Mouse (Mus musculus): Measurements from ENCODE around the gene Nrm.
"Not testable (repeated sequence)": the region's sequence is repeated elsewhere in the genome, so short reads cannot be mapped to it uniquely, and the experiment has no call there.

The Nrm gene

DNA sequence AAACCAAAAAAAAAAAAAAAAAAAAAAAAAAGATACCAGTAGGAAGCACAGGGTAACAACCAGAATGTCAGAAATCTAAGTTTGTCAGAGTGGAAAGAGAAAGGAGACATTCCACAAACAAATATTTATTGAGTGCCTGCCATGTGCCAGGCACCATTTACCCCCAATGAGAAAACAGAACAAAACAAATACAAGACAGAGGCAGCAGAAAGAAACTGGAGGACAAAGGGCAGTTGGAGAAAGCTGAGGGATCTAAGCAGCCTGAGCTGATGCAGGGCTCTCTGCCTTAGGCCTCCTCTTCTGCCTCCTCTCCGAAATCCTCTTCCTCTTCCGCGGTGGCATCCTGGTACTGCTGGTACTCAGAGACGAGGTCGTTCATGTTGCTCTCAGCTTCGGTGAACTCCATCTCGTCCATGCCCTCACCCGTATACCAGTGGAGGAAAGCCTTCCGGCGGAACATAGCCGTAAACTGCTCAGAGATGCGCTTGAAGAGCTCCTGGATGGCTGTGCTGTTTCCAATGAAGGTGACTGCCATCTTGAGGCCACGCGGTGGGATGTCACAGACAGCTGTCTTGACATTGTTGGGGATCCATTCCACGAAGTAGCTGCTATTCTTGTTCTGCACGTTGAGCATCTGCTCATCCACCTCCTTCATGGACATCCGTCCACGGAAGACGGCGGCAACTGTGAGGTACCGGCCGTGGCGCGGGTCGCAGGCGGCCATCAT is 26.3 kb upstream of the Nrm start:
- DNase-seq (ENCODE audit: low read depth, low spot score): no peak

DNA sequence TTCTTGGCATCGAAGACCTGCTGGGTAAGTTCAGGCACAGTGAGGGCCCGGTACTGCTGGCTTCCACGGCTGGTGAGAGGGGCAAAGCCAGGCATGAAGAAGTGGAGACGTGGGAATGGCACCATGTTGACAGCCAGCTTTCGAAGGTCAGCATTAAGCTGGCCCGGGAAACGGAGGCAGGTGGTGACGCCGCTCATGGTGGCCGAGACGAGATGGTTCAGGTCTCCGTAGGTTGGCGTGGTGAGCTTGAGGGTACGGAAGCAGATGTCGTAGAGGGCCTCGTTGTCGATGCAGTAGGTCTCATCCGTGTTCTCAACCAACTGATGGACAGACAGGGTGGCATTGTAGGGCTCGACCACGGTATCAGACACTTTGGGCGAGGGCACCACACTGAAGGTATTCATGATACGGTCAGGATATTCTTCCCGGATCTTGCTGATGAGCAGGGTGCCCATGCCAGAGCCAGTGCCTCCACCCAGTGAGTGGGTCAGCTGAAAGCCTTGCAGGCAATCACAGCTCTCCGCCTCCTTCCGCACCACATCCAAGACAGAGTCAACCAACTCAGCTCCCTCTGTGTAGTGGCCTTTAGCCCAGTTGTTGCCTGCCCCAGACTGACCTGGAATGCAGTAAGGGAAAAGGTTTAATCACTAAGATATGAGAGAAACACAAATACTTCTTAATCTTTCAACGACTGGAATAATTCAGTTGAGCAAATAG is 25.5 kb upstream of the Nrm start:
- no peak for DNase-seq (ENCODE audit: low read depth, low spot score)

DNA sequence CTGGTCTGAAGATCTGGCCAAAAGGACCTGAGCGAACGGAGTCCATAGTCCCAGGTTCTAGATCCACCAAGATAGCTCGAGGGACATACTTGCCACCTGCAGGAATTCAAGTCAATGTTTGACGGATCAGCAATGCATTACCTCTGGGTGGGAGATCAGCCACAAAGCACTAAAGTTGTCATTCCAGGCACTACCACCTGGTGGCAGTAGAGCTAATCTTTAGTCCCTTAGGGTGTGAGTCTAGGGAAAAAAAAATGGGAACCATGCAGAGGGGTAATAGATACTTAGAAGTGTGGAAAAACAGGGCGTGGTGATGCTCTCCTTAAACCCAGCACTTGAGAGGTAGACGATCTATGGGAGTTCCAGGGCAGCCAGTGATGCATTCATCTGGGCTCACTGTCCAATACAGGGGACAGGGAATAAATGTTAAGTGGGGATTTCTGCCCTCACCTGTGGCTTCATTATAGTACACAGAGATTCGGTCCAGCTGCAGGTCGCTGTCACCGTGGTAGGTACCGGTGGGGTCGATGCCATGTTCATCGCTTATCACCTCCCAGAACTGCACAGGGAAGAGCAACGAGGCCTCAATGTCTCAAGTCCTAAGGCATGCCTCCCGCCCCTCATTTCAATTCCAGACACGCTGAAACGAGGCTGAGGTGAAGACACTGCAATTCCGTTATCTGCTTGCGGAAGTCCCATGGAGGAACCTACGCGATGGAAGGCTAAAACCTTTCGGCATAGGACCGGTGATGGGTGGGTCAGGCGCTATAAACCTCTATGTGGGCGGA is 24.7 kb upstream of the Nrm start:
- no peak for DNase-seq (ENCODE audit: low read depth, low spot score)

DNA sequence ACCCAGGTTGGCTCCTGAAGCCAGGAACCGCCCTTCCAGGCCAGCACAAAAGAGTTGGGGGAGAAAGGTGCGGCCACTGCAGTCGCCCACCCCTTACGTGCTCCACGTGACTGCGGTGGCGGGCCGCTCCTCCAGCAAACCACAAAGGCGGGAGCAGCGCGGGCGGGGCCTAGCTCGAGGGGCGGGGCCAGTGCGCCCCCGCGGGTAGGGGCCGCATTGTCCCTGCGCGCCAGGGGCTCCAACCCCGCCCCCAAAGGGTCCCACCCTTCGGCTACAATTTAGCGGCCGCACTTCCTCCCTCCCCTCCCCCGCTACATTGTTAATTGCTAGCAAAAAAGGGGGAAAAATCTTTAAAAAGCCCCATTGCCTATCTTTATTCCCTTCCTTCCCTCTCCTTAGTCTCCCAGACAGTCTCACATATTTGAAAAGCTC is 24.1 kb upstream of the Nrm start:
- peak; percentile 79 for DNase-seq (ENCODE audit: low read depth, low spot score)

DNA sequence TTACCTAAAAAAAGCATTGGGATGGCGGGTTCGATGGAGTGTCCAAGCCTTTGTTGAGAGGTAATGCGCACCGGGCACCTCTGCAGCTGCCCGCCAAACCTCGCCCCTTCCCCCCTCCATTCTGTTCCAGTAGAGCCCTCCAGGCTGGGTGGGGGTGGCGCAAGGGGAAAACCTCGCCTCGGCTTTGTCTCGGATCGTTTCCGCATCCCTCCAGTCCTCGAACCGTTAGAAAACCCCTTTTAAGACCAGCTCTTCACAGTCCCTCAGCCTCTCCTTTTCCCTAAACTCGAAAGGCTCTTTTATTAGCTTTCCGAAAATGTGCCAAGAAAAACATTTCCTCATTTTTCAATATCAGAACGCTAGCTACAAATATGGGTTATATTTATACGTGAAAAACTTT is 23.6 kb upstream of the Nrm start:
- DNase-seq (ENCODE audit: low read depth, low spot score): no peak

DNA sequence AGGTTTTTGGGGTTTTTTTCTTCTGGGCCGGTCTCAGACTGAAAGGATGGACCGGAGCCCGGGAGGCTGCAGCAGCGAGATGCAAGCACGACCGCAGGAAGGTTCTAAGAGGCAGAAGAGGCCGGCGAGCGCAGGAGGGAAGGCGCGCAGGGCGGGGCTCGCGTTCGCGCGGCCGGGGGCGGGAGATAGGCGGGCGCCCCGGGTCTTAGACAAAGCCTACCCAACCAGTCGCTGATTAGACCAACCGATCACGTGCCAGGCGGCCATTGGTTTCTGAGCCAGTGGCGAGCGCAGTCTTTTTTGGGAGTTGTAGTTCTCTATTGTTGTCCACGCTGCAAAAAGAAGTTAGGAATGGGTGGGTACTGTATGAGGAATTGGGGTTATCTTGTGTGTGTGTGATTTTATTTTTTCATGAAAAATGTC is 23.0 kb upstream of the Nrm start, which contains the start of gene Tubb5:
Tubb5 (minus strand) TSS at position 185 of the 423 bp plus-strand sequence.
- DNase-seq (ENCODE audit: low read depth, low spot score): peak; percentile 84

DNA sequence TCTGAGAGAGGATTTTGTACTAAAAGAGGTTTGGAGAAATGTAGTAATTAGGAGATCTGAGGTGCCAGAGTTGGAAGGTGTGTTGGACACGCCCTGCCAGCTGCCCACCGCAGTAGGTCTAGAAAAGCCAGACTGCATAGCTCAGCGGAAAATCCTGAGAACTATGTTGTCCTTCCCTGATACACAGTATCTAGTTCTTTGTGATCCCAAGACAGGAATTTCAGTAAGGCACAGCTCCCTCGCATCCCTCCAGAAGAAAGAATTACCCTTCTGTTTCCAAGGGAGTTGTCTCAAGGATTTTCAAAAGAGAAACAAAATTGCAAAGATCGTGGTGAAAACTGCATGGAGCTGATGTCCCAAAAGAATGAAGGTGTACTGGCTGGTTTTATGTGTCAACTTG is 22.5 kb upstream of the Nrm start:
- DNase-seq (ENCODE audit: low read depth, low spot score): no peak

DNA sequence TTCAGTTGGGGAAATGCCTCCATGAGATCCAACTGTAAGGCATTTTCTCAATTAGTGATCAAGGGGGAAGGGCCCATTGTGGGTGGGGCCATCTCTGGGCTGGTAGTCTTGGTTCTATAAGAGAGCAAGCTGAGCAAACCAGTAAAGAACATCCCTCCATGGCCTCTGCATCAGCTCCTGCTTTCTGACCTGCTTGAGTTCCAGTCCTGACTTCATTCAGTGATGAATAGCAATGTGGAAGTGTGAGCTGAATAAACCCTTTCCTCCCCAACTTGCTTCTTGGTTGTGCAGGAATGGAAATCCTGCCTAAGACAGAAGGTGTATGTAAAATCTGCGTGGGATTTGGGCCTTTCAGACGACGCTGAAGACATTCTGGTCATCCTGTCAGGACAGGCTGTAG is 22.1 kb upstream of the Nrm start:
- DNase-seq (ENCODE audit: low read depth, low spot score): not testable (repeated sequence)

DNA sequence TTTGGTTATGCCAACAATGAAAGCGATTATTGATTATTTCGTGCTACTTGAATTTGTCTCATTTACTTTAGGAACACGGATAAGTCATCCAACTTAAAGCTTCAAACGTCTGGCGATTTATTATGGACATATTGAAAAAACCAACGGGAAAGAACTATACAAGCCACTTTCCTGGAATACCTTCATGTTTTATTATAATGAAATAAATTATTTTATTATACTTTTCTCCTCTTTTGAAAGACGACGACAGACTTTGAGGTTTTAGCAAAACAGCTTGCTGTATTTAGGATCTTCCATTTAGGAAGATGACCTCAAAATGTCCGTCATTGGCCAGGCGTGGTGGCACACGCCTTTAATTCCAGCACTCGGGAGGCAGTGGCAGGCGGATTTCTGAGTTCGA is 20.6 kb upstream of the Nrm start:
- DNase-seq (ENCODE audit: low read depth, low spot score): no peak

DNA sequence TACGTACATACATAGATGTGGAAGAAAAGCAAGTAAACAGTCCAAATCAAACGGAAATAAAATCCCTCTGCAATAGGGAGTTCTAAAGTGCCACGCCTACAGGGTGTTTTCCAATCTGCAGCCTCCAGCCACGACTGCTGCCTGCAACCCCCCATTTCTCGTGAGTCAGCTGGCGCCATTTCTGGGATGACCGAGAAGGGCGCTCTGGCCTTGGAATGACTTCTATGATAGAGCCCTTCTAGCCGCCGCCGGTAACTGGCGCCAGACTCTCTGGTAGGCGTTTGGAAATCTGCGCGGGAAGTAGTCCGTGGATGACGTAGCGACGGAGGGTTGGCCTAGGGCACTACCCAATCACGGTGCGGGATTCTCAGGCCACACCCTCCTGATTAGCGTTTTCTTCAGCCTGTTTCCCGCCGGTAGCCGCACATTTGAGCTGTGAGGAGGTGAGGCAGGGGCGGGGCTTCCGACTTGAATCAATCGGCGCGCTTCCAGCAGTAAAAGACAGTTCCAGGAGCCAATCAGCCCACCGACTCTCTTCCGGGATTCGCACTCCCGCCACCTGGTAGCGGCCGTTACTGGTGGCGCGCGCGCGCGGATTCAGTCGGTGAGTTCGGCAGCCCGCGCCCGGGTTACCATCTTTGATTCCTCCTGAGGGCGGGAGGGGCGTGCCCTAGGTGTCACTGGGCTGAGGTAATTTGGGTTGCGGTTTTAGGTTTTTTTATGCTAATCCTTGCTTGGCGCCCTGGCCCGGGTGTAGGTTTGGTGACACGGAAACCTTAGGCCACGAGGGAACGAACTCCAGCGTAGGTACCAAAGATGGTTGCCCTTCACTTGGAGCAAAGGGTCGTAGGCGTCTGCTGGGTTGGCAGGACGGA is 19.8 kb upstream of the Nrm start, which contains the start of gene Mdc1:
Mdc1 (plus strand) TSS at position 440 of the 875 bp plus-strand sequence.
- DNase-seq (ENCODE audit: low read depth, low spot score): peak; percentile 98

DNA sequence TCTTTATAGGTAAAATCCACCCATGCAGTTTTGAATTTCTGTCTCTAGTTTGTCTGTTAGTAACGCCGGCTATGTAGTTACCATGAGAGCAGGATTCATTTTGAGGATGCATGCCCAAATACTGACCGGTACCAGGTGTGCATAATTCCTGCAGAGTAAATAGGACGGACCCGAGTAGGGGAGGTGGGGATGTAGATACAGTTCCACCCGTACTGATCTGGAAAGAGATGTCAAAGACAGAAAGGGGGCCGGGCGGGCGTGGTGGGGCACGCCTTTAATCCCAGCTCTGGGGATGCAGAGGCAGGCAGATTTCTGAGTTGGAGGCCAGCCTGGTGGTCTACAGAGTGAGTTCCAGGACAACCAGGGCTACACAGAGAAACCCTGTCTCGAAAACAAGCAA is 19.1 kb upstream of the Nrm start:
- DNase-seq (ENCODE audit: low read depth, low spot score): no peak

DNA sequence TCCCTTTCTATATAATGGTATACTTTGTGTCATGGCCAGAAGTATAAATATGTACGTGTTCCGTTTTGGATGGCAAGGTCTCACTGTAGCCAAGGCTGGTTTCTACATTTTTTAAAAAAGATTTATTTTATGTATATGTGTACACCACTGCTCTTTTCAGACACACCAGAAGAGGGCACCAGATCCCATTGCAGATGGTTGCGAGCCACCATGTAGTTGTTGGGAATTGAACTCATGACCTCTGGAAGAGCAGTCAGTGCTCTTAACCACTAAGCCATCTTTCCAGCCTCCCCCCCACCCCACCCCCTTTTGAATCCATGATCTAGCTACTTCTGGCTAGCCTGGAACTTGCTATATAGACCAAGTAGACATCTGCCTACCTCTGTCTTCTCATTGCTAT is 17.6 kb upstream of the Nrm start:
- DNase-seq (ENCODE audit: low read depth, low spot score): no peak

DNA sequence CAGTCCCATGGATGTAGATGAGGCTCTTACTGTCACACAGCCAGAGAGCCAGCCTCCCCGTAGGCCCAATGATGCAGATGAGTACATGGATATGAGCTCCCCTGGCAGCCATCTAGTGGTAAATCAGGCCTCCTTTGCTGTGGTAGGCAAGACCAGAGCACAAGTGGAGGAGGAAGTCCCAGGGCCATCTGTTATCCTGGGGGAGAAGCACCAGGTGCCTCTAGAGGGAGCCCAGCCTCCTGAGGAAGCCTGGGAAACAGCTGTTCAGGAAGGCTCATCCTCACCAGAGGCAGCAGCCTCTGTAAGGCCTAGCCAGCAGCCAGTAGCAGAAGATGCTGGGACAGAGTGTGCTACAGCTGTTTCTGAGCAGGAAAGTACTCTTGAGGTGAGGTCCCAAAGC is 13.0 kb upstream of the Nrm start:
- DNase-seq (ENCODE audit: low read depth, low spot score): no peak

DNA sequence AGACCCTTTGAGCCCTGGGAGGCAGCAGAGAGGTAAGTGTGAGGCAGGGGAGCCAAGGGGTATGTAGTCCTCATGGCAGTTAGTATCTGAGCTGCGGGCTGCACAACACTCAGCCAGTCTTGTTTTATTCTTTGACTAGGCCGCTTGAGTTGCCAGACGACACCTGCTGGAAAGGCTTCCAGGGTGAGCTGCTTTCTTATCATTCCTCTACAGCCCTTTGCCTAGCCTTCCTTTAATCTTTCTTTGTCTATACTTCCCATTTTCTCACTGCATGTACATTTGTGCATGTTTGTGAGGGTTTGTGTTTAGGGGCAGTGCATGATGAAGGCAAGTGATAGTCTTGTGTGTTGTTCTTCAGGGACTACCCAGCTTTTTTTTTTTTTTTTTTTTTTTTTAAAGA is 10.1 kb upstream of the Nrm start:
- DNase-seq (ENCODE audit: low read depth, low spot score): no peak

DNA sequence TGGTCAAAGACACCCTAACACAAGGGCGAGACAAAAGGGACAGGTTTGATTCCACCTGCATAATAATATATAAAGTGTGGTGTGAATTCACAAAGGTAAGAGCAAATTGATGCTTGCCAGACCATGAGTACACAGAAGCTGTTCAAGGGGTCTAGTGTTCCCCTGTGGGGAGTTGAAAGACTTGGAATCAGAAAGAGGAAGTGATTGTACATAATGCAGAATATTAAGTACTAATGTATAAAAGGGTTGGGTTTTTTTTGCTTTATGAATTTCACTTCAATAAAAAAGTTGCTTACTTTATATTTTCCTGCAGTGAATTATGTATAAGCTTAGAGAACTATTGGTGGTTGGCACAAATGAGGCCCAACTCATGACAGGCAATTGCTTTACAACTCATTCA is 1.7 kb upstream of the Nrm start:
- no peak for DNase-seq (ENCODE audit: low read depth, low spot score)

DNA sequence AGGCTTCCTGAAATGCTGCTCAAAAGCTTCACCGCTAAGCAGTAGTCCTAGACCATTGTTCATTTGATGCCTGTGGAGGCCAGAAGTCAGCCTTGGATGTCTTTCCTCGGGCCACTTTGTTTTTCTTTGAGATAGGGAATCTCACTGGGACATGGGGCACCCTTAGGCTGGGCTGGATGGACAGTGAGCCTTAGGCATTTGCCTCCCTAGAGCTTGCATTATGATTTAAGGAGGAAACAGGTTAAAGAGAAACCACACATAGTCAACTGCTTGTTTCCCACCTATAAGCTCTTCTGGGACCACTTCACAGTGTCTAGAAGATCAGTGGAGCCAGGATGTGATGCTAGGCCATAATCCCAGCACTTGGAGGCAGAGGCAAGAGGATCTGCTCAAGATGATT is 1.3 kb upstream of the Nrm start:
- DNase-seq (ENCODE audit: low read depth, low spot score): no peak

DNA sequence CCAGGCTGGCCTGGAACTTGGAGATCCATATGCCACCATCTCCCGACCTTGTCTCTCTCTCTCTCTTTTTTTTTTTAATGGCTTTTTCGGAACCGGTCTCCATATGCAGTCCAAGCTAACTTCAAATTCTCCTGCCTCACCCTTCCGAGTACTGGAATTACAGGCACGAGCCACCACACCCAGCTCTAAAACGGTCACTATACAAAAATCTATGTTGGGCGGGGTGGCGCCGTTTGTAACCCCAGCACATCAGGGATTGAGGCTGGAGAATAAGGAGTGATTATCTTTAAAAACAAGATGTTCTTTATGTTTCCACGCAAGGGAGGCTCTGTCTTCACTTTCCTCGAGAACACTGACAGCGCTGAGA is 304 bp upstream of the Nrm start:
- DNase-seq (ENCODE audit: low read depth, low spot score): no peak

DNA sequence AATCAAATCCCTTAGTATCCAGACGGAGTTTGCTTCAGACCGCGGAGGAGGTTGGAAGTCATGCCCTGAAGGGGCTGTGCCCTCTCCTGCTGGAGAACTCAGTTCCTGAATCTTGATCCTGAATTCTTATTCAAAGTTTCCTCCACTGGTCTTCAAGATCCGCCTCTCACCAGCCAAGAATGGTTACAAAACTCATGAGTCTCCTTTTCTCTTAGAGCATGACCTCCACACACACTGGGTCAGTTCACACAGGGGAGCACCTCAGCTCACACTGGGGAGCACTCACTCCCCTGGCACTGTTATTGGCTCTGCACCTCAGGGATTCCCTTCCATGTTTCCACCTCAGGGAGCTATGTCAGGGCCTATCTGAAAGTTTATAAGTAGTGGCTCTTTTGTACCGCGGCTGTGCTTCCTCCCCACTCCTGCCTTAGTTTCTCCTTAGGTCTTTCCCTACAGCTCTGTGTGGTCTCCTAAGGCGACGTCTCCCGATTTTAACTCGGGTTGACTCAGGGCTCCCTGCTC is 3.8 kb downstream of the Nrm start:
- DNase-seq (ENCODE audit: low read depth, low spot score): no peak

DNA sequence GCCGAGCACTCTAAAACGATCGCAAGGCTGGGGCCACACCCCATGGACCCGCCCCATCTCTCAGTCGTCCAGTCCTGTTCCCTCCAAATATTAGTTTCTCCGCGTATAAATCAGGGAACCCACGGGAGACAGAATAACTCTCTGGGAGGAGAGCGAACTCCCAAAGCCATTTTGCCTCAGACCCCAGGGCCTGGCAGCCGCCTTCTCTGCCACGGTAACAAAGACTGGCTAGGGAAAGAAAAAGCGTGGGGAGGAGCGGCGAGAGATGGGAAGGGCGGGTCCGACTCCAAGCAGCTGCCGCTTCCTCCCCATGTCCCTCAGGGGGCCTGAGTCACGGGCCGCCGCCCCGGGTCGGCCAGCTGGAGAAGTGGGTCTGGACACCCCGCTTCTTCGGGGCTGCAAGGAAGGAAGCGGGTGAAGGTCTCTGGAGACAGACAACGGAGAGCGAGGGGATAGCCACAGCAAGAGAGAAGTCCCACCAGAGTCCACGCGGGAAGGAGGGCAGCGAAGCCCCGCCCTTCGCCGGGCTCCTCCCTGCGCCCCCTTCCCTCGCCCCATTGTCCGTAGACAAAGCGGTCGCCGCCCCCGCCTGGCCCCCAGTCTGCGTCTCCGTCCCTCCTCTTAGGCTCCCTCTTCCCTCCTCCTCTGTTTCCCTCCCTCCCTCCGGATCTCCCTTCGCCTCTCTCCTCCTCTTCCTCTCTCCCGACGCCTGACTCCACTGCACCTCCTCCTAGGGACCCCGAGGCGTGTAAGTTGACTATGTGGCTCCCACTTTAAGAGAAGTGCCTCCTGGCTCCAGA is 4.6 kb downstream of the Nrm start, which contains the start of gene Ppp1r18:
Ppp1r18 (plus strand) TSS at position 113 of the 800 bp plus-strand sequence.
- DNase-seq (ENCODE audit: low read depth, low spot score): no peak

DNA sequence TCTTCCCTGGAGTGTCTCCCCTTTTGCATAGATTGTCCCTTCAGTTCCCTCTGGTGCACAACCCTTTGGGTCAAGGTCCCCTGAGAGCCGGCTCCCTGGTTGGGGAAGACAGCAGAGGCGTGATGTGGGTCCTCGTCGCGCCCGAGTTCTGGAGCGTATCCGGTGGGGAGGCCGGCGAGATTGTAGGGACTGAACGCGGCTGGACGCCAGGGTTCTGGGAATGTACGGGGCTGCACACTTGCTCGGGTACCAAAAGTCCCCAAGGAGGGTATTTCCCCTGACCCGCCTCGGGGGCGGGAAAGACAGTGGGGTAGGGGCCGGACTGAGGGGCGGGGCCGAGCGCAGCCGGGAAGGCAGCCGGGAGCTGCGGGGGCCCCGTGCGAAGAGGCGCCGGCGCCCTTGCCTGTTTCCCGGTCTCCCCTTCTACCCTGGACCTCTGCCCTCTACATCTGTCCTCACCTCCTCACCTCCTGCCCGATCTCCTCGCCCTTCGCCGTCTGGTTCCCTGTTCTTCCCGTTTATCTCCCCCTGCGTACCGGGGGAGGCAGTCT is 5.2 kb downstream of the Nrm start:
- no peak for DNase-seq (ENCODE audit: low read depth, low spot score)

Data from WW6 (cell line).